In the genomic region with DNA sequence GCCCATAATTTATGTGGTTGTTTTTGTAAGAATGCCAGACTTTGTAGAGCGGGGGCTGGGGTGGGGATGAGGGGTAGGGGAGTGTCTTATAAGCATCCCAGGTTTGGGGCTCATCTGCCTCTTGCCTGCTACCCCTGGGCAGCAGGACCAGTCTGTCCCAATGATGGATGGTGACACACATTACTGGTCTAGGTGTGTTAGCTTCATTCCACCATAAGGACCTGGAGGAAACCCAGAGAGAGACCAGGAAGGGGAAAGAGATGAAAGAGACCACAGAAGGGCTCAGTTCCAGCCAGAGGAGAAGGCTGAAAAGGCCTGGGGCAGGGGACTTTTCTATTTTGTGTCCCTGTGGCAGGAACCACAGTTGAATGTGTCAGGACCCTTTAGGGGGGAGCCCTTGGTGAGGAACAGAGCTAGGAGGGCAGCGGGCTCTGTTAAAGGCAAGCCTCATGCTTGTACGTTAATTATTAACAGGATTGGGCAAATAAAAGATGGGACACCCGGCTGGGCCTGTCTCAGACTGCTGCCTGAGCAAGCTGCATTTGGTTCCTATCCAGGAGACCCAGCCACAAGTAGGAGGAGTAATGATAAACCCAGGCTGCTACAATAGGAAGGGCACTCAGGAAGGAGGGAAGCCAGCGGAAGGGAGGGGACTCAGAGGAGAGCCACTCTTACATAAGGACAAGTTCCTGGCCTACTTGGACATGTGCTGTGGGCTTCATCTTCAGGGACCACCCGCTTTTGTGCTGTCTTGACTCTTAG, we compare ENCODE assay signal across 8 mouse cellular contexts. TPM values are rescaled to one million over a fixed set of nuclear protein-coding genes. Genes with fewer than 3 reads are reported as not detected.
DNase-seq lines count a peak whose midpoint lies in the region; ATAC-seq and TF ChIP-seq lines count a peak whose summit lies in the region.

No protein-coding gene starts in this region.

- H3K36me3 ChIP-seq in hindbrain, embryonic 10.5 days: no peaks in the 10 kb centered on the region
- no peaks in the 10 kb centered on the region for H3K36me3 ChIP-seq in hindbrain, embryonic 14.5 days (replicated peaks; ENCODE audit: control insufficient read depth, insufficient read depth)
- H3K36me3 ChIP-seq in heart, postnatal 0 days (replicated peaks; ENCODE audit: control insufficient read depth, insufficient read depth, low read length): no peaks in the 10 kb centered on the region

- 73% methylated on average over 6 of the region's 6 CpGs for WGBS in hindbrain, embryonic 10.5 days
- WGBS in hindbrain, embryonic 14.5 days: 66% methylated on average over 6 of the region's 6 CpGs
- WGBS in heart, postnatal 0 days: 51% methylated on average over 6 of the region's 6 CpGs
- WGBS in large intestine, adult 2 months: 32% methylated on average over 6 of the region's 6 CpGs

- H3K27me3 ChIP-seq in hindbrain, embryonic 10.5 days (ENCODE audit: insufficient read depth, poor library complexity, severe bottlenecking): no peaks in the 10 kb centered on the region
- H3K27me3 ChIP-seq in hindbrain, embryonic 14.5 days (ENCODE audit: control insufficient read depth, insufficient read depth, low read length): no peaks in the 10 kb centered on the region
- no peaks in the 10 kb centered on the region for H3K27me3 ChIP-seq in heart, postnatal 0 days (ENCODE audit: control insufficient read depth, insufficient read depth, low read length)

- no peak overlapping the region for H3K9ac ChIP-seq in hindbrain, embryonic 14.5 days
- no peak overlapping the region for H3K9ac ChIP-seq in heart, postnatal 0 days (replicated peaks; ENCODE audit: low read depth, low read length)

- H3K27ac ChIP-seq in hindbrain, embryonic 10.5 days: peak overlapping the region; percentile 2; the same call in 1 of the 2 replicates
- no peak overlapping the region for H3K27ac ChIP-seq in hindbrain, embryonic 14.5 days
- H3K27ac ChIP-seq in heart, postnatal 0 days (ENCODE audit: low read depth): peak overlapping the region; percentile 51

- no peak for DNase-seq in hindbrain, embryonic 10.5 days (ENCODE audit: low spot score)
- no peak for DNase-seq in hindbrain, embryonic 14.5 days (ENCODE audit: low spot score)
- DNase-seq in heart, postnatal 0 days (ENCODE audit: low spot score): no peak
- DNase-seq in large intestine, adult 2 months (ENCODE audit: low read depth, low spot score): peak; percentile 65
- peak; percentile 73 for DNase-seq in lung, postnatal 36 days
- no peak for DNase-seq in right cerebral cortex, postnatal 10 days (ENCODE audit: low spot score in 2 of 2)
- no peak for DNase-seq in gastrocnemius, postnatal 14 days
- DNase-seq in right cerebral cortex, postnatal 25 days: no peak

- TF ChIP-seq CTCF in heart, postnatal 0 days (IDR thresholded peaks at IDR 0.05; ENCODE audit: low read depth): no peak

- no peak overlapping the region for H3K4me2 ChIP-seq in hindbrain, embryonic 14.5 days (replicated peaks)
- no peak overlapping the region for H3K4me2 ChIP-seq in heart, postnatal 0 days (ENCODE audit: low read depth, low read length)

- intact Hi-C loops in gastrocnemius, postnatal 14 days (cut with DNase I; ENCODE audit: low total_unique reads): no loop called here

- ATAC-seq in hindbrain, embryonic 14.5 days (ENCODE audit: low FRiP score): no peak
- ATAC-seq in heart, postnatal 0 days (ENCODE audit: insufficient read depth, low read depth): peak; percentile 59; the same call in 1 of the 2 replicates

- no peak overlapping the region for H3K4me3 ChIP-seq in hindbrain, embryonic 10.5 days
- H3K4me3 ChIP-seq in hindbrain, embryonic 14.5 days (replicated peaks; ENCODE audit: low read length): no peak overlapping the region
- no peak overlapping the region for H3K4me3 ChIP-seq in heart, postnatal 0 days (ENCODE audit: low read depth, low read length)

- TF ChIP-seq EP300 in heart, postnatal 0 days (IDR thresholded peaks at IDR 0.05; ENCODE audit: low read depth): no peak

- H3K4me1 ChIP-seq in hindbrain, embryonic 10.5 days (replicated peaks): peaks cover 41% of the 10 kb centered on the region
- H3K4me1 ChIP-seq in hindbrain, embryonic 14.5 days (replicated peaks; ENCODE audit: control insufficient read depth, insufficient read depth, low read length): peaks cover 12% of the 10 kb centered on the region
- H3K4me1 ChIP-seq in heart, postnatal 0 days (ENCODE audit: control insufficient read depth, insufficient read depth): peaks cover 15% of the 10 kb centered on the region

- 0 out of 2 replicates have a peak, but pooled peaks cover 6% of the 10 kb centered on the region for H3K9me3 ChIP-seq in hindbrain, embryonic 10.5 days
- H3K9me3 ChIP-seq in hindbrain, embryonic 14.5 days (ENCODE audit: control insufficient read depth, low read length): no peaks in the 10 kb centered on the region
- H3K9me3 ChIP-seq in heart, postnatal 0 days (replicated peaks; ENCODE audit: control insufficient read depth, low read length): peaks cover 3% of the 10 kb centered on the region; the same call in 1 of the 2 replicates

RNA-seq across cellular contexts. Expression of gene Cstad, which starts 23.8 kb away (rescaled TPM):
- polyA plus RNA-seq in hindbrain, embryonic 10.5 days (2016; fragmentation: Nextera tagmentation; extraction: Ambion mirVana): 0.33 and 0.47 TPM in 2 replicates
- polyA plus RNA-seq in hindbrain, embryonic 14.5 days (2014; fragmentation: Nextera tagmentation; extraction: Ambion mirVana): 1.6 TPM in 1 of 2 replicates, not detected in the other
- not detected in 2 replicates for total RNA-seq in heart, postnatal 0 days (2014; rRNA removed; ENCODE audit: low replicate concordance)
- polyA plus RNA-seq in heart, postnatal 0 days (2015; fragmentation: Nextera tagmentation; extraction: Ambion mirVana): 3.1 and 3.6 TPM in 2 replicates
- polyA plus RNA-seq in large intestine, adult 2 months (2012; rRNA removed): 0.19 and 0.38 TPM in 2 replicates
- total RNA-seq in gastrocnemius, postnatal 14 days (2021): 1 to 10 TPM; 5.0 to 5.9 TPM

Comparison
In these comparisons a context has a peak if more than half of its experiments do, and no peak if none do; other contexts are left out.
1. DNase-seq: peak in large intestine, adult 2 months (single experiment) and lung, postnatal 36 days (single experiment); none in hindbrain, embryonic 10.5 days (single experiment), hindbrain, embryonic 14.5 days (single experiment), heart, postnatal 0 days (single experiment), right cerebral cortex, postnatal 10 days (0 of 2), gastrocnemius, postnatal 14 days (single experiment) and right cerebral cortex, postnatal 25 days (single experiment).